Mouse (Mus musculus) bone marrow macrophage, adult 2 months (primary cell): ENCODE measurements around the gene Serpine2.

Source experiments
- CTCF ChIP-seq: IDR thresholded peaks from 2 replicates; pipeline ENCODE4 v1.5.1; 2012; ENCODE audit warnings: low read depth, mild to moderate bottlenecking, low read length, moderate library complexity
- POLR2A ChIP-seq: IDR thresholded peaks from 2 replicates; pipeline ENCODE4 v1.6.1; 2012; ENCODE audit warnings: mild to moderate bottlenecking, low read depth, low read length, borderline replicate concordance

- TF ChIP-seq POLR2A: no peak
- no peak for TF ChIP-seq CTCF
These were observed 114.9 kb downstream of the Serpine2 start for GRCm38 (mm10) chr1:79746056-79746455.
